Mouse (Mus musculus): ENCODE measurements at regions not wholly inside any gene's neighbourhood (a gene's known extent, or its start where the extent isn't known, plus 50 kb on each side); places are given as distances from the start of the nearest gene placed in this dataset.

DNA sequence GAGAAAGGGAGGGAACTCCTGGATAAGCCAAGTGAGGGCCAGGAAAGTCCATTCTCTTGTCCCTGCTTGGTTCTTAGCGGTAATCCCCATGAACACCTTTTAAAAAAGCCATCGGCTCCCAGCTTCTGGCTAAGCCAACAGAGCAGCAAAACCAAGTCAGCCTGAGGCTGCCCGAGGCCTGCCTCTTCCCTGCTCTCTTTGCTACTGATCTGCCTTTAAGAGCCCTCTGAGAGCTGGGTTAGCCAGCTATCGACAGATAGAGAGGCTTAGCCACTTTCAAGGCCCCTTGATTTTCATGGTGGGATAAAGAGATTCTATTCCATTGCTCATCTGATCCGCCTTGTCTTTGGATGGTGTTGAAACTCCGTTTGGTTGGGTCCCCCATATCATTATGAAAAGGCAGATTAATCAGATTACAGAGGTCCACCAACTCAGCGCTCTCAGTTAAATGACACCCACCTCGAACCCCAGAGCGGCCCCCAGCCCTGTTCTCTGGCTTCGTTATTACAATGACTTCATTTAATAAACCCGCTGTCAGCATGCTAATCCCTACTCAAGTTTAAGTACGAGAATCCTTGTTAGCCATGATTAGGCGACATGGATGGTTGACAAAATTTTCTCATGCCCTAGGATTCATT is 66.1 kb downstream of the Slc4a3 start:
- Histone ChIP-seq H3K4me3 (ENCODE audit: low read depth, low read length) (no peak overlapping the region), H3K27ac (ENCODE audit: low read depth, low read length) (no peak overlapping the region), H3K9me3 (ENCODE audit: control insufficient read depth, low read length) (no peaks in the 10 kb centered on the region), H3K27me3 (ENCODE audit: control insufficient read depth, insufficient read depth, low read length) (no peaks in the 10 kb centered on the region), H3K4me1 (ENCODE audit: control insufficient read depth, insufficient read depth, low read length) (no peaks in the 10 kb centered on the region), H3K4me2 (ENCODE audit: low read depth, low read length) (no peak overlapping the region), H3K9ac (replicated peaks; ENCODE audit: low read depth, low read length) (no peak overlapping the region), H3K36me3 (ENCODE audit: control insufficient read depth, insufficient read depth, low read length) (no peaks in the 10 kb centered on the region)
- ATAC-seq (ENCODE audit: low read depth): no peak
- 83% methylated on average over 13 of the region's 13 CpGs for WGBS

DNA sequence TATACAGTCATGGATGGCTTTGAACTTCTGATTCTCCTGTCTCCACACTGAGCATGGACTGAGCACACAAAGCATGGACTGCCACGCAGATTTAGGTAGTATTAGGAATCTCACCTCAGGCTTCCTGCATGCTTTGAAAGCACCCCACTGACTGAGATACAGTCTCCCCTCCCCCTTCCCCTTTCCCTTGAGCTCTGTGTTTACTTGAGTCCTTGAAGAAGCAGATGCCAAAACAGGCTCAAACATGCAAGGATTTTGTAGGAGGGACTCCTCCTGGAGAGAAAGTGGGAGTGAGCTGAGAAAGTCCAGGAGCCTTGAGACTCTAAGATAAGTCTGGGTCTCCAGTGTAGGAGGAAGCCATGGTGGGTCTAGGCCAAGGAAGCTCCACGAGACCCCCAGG is 67.1 kb downstream of the Slc4a3 start:
- no peak overlapping the region for H3K9ac ChIP-seq (replicated peaks; ENCODE audit: low read depth, low read length)
- H3K9me3 ChIP-seq (ENCODE audit: control insufficient read depth, low read length): no peaks in the 10 kb centered on the region
- no peak overlapping the region for H3K4me3 ChIP-seq (ENCODE audit: low read depth, low read length)
- H3K36me3 ChIP-seq (ENCODE audit: control insufficient read depth, insufficient read depth, low read length): no peaks in the 10 kb centered on the region
- no peaks in the 10 kb centered on the region for H3K4me1 ChIP-seq (ENCODE audit: control insufficient read depth, insufficient read depth, low read length)
- 73% methylated on average over 2 of the region's 2 CpGs for WGBS
- no peaks in the 10 kb centered on the region for H3K27me3 ChIP-seq (ENCODE audit: control insufficient read depth, insufficient read depth, low read length)
- ATAC-seq (ENCODE audit: low read depth): no peak
- no peak overlapping the region for H3K4me2 ChIP-seq (ENCODE audit: low read depth, low read length)
- no peak overlapping the region for H3K27ac ChIP-seq (ENCODE audit: low read depth, low read length)

DNA sequence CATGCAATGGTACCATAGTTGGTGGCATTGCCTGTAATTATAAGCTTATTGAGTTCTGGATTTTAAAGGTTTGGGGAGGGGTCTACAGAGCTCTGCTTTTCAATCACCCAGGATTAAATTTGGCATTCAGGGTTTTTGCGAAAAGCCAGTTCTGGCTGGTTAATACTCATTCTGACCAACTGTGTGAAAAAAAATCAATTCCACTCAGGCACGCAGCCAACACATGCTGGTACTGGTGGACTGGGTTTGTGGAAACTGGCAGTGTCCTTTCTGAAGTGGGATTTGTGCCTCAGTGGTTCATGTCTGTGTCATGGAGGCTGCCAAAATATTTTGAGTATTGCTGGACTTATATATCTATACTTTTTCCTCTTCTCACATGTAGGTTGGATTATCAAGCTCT is 70.9 kb downstream of the Slc4a3 start:
- Histone ChIP-seq H3K36me3 (ENCODE audit: control insufficient read depth, insufficient read depth, low read length) (no peaks in the 10 kb centered on the region), H3K4me2 (ENCODE audit: low read depth, low read length) (no peak overlapping the region), H3K27me3 (ENCODE audit: control insufficient read depth, insufficient read depth, low read length) (no peaks in the 10 kb centered on the region), H3K4me3 (ENCODE audit: low read depth, low read length) (no peak overlapping the region), H3K27ac (ENCODE audit: low read depth, low read length) (no peak overlapping the region), H3K4me1 (ENCODE audit: control insufficient read depth, insufficient read depth, low read length) (no peaks in the 10 kb centered on the region), H3K9me3 (ENCODE audit: control insufficient read depth, low read length) (no peaks in the 10 kb centered on the region), H3K9ac (replicated peaks; ENCODE audit: low read depth, low read length) (no peak overlapping the region)
- no peak for ATAC-seq (ENCODE audit: low read depth)
- WGBS: 70% methylated on average over 2 of the region's 2 CpGs

DNA sequence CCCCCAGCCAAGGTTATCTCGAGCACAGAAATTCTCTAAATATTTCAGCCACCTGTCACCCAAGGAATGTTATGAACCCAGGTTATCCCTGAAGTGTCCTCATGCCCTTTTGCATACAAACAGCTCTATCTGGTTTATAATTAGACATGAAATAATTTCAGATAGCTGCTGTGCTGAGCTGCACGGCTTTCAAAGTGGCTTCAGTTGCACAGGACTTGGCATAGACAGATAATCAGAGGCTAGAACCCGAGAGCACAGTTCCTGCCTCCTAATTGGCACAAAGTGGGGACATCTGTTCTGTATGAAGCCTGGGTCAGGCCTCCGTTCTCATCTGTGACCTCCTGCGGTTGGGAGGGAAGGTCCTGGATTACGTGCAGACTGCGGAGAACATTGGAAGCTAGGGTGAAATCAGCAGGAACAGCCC is 72.3 kb downstream of the Slc4a3 start:
- WGBS: 72% methylated on average over 7 of the region's 7 CpGs
- no peak for ATAC-seq (ENCODE audit: low read depth)

DNA sequence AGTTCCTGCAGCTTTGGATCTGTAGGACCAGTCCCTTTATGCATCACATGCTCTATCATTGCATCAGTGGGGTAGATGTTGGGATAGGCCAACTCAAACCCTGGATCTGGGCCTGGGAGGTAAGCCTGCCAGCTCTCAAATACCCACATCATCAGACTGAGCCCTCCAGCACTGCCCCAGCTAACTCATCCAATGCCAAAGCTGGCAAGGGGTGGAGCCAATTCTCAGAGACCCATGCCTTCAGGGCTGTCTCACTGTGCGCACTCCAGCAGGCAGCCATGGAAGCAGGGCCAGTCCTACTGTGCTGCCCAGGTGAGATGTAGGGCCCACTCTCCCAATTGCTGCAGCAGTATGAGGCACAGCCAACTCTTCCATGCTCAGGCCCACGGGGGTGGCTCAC is 84.2 kb downstream of the Slc4a3 start:
- H3K27me3 ChIP-seq (ENCODE audit: control insufficient read depth, insufficient read depth, low read length): no peaks in the 10 kb centered on the region
- no peaks in the 10 kb centered on the region for H3K4me1 ChIP-seq (ENCODE audit: control insufficient read depth, insufficient read depth, low read length)
- ATAC-seq (ENCODE audit: low read depth): no peak
- 86% methylated on average over 2 of the region's 2 CpGs for WGBS
- no peak overlapping the region for H3K9ac ChIP-seq (replicated peaks; ENCODE audit: low read depth, low read length)
- no peak overlapping the region for H3K4me3 ChIP-seq (ENCODE audit: low read depth, low read length)
- no peaks in the 10 kb centered on the region for H3K36me3 ChIP-seq (ENCODE audit: control insufficient read depth, insufficient read depth, low read length)
- H3K9me3 ChIP-seq (ENCODE audit: control insufficient read depth, low read length): no peaks in the 10 kb centered on the region
- no peak overlapping the region for H3K4me2 ChIP-seq (ENCODE audit: low read depth, low read length)
- no peak overlapping the region for H3K27ac ChIP-seq (ENCODE audit: low read depth, low read length)

More for the DNA sequence above, 72.3 kb downstream of the Slc4a3 start:
- Histone ChIP-seq H3K4me2 (ENCODE audit: low read depth, low read length) (no peak overlapping the region), H3K4me1 (ENCODE audit: control insufficient read depth, insufficient read depth, low read length) (no peaks in the 10 kb centered on the region), H3K9me3 (ENCODE audit: control insufficient read depth, low read length) (no peaks in the 10 kb centered on the region), H3K27me3 (ENCODE audit: control insufficient read depth, insufficient read depth, low read length) (no peaks in the 10 kb centered on the region), H3K36me3 (ENCODE audit: control insufficient read depth, insufficient read depth, low read length) (no peaks in the 10 kb centered on the region), H3K4me3 (ENCODE audit: low read depth, low read length) (no peak overlapping the region), H3K27ac (ENCODE audit: low read depth, low read length) (no peak overlapping the region), H3K9ac (replicated peaks; ENCODE audit: low read depth, low read length) (no peak overlapping the region)

DNA sequence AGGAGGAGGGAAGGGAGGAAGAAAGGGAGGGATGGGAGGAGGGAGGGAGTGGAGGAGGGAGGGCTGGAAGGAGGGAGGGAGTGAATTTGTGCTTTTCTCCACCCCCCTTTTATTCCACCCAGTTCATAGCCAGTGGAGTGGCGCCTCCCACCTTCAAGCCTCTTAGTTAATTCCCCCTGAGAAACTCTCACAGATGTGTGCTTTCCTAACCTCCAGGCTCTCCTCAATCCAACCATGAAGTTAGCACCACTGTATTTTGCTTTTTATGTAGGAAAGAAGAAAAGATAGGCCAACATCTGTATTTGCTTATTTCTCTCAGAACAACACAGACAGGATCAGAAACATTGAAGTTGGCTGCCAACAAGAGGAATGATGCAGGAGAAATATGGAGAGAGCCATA is 85.7 kb downstream of the Slc4a3 start:
- Histone ChIP-seq H3K9me3 (ENCODE audit: control insufficient read depth, low read length) (no peaks in the 10 kb centered on the region), H3K27ac (ENCODE audit: low read depth, low read length) (no peak overlapping the region), H3K4me2 (ENCODE audit: low read depth, low read length) (no peak overlapping the region), H3K27me3 (ENCODE audit: control insufficient read depth, insufficient read depth, low read length) (no peaks in the 10 kb centered on the region), H3K36me3 (ENCODE audit: control insufficient read depth, insufficient read depth, low read length) (no peaks in the 10 kb centered on the region), H3K9ac (replicated peaks; ENCODE audit: low read depth, low read length) (no peak overlapping the region), H3K4me3 (ENCODE audit: low read depth, low read length) (no peak overlapping the region), H3K4me1 (ENCODE audit: control insufficient read depth, insufficient read depth, low read length) (no peaks in the 10 kb centered on the region)
- ATAC-seq (ENCODE audit: low read depth): no peak
- 47% methylated on average over 1 of the region's 1 CpGs for WGBS

DNA sequence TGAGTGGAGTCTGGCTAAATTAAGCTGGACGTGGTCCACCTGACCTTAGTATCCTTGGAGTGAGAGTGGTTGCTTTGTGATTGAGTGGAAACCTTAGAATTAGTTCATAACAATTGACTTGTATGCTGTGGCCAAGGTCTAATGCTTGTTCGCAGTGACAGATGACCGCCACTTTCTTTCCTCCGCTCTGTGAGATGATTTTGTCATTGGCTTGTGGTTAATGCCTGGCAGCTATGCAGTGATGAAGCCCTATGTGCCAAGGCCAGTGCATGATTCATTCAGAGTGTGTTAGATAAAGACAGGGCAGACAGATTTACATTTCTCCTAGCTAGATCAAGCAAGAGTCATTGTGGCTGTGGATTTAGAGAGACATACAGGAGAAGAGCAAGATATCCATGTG is 89.5 kb downstream of the Slc4a3 start:
- Histone ChIP-seq H3K4me3 (ENCODE audit: low read depth, low read length) (no peak overlapping the region), H3K36me3 (ENCODE audit: control insufficient read depth, insufficient read depth, low read length) (no peaks in the 10 kb centered on the region), H3K9me3 (ENCODE audit: control insufficient read depth, low read length) (no peaks in the 10 kb centered on the region), H3K27ac (ENCODE audit: low read depth, low read length) (no peak overlapping the region), H3K4me1 (ENCODE audit: control insufficient read depth, insufficient read depth, low read length) (no peaks in the 10 kb centered on the region), H3K27me3 (ENCODE audit: control insufficient read depth, insufficient read depth, low read length) (no peaks in the 10 kb centered on the region), H3K4me2 (ENCODE audit: low read depth, low read length) (no peak overlapping the region), H3K9ac (replicated peaks; ENCODE audit: low read depth, low read length) (no peak overlapping the region)
- WGBS: 88% methylated on average over 4 of the region's 4 CpGs
- no peak for ATAC-seq (ENCODE audit: low read depth)

DNA sequence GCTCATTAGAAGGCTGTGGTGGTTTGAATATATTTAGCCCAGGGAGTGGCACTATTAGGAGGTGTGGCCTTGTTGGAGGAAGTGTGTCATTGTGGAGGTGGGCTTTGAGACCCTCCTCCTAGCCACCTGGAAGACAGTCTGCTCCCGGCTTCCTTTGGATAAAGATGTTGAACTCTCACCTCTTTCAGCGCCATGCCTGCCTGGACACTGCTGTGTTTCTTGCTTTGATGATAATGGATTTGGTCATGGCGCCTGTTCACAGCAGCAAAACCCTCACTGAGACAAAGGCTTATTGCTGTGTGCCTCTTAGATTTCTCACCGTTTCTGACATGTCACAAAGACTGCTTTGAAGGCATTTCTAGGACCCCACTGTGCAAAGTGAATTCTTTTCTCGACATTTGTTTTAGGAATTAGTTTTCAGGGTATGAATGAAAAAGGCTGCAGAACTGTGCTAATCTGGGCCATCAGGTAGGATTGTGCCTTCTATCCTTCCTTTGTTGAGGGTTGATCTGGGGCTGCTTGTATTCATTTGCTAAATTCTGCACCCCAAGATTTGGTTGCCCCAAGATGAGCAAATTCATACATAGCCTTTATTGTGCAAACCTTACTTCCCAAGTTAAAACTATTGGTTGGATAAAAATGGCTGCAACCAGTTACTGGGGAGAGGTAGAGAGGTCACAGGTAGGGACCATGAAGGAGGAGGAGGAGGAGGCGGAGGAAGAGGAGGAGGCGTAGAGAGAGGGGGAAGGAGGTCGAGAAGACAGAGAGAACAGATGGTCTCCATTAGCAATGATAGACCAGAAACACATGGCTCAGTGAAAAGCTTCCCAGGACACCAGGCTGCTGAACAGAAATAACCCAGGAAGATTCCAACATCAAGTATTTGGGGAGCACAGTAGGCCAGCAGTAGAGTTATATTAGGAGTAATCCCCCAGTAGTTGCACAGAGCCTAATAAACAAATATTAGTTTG is 93.2 kb downstream of the Slc4a3 start:
- no peak for ATAC-seq (ENCODE audit: low read depth)
- 44% methylated on average over 8 of the region's 8 CpGs for WGBS
- no peaks in the 10 kb centered on the region for H3K9me3 ChIP-seq (ENCODE audit: control insufficient read depth, low read length)

DNA sequence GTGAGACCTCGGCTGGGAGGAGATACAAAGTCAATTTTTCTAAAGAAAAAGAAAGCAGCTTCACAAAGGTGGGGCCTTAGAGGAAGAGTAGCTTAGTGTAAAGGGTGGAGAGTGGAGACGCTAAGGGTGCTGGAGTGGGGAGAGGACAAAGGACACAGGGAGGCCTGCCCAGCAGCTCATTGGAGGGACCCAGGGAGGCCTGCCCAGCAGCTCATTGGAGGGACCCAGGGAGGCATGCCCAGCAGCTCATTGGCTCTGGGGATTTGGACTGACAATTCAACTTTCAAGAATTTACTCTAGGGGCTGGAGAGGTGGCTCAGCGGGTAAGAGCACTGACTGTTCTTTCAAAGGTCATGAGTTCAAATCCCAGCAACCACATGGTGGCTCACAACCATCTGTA is 96.4 kb downstream of the Slc4a3 start:
- Histone ChIP-seq H3K9me3 (ENCODE audit: control insufficient read depth, low read length) (no peaks in the 10 kb centered on the region), H3K4me2 (ENCODE audit: low read depth, low read length) (no peak overlapping the region), H3K9ac (replicated peaks; ENCODE audit: low read depth, low read length) (no peak overlapping the region), H3K36me3 (ENCODE audit: control insufficient read depth, insufficient read depth, low read length) (no peaks in the 10 kb centered on the region), H3K4me1 (ENCODE audit: control insufficient read depth, insufficient read depth, low read length) (no peaks in the 10 kb centered on the region), H3K27me3 (ENCODE audit: control insufficient read depth, insufficient read depth, low read length) (no peaks in the 10 kb centered on the region), H3K27ac (ENCODE audit: low read depth, low read length) (no peak overlapping the region), H3K4me3 (ENCODE audit: low read depth, low read length) (no peak overlapping the region)
- ATAC-seq (ENCODE audit: low read depth): no peak
- WGBS: 55% methylated on average over 3 of the region's 3 CpGs

More for the DNA sequence above, 93.2 kb downstream of the Slc4a3 start:
- Histone ChIP-seq H3K4me2 (ENCODE audit: low read depth, low read length) (no peak overlapping the region), H3K36me3 (ENCODE audit: control insufficient read depth, insufficient read depth, low read length) (no peaks in the 10 kb centered on the region), H3K9ac (replicated peaks; ENCODE audit: low read depth, low read length) (no peak overlapping the region), H3K27ac (ENCODE audit: low read depth, low read length) (no peak overlapping the region), H3K4me1 (ENCODE audit: control insufficient read depth, insufficient read depth, low read length) (no peaks in the 10 kb centered on the region), H3K4me3 (ENCODE audit: low read depth, low read length) (no peak overlapping the region), H3K27me3 (ENCODE audit: control insufficient read depth, insufficient read depth, low read length) (no peaks in the 10 kb centered on the region)
